Mouse (Mus musculus): ENCODE measurements around the gene Pecam1. TPM values are rescaled to one million over a fixed set of nuclear protein-coding genes. Genes with fewer than 3 reads are reported as not detected.
"Not testable (repeated sequence)": the region's sequence is repeated elsewhere in the genome, so short reads cannot be mapped to it uniquely, and the experiment has no call there.

The Pecam1 gene
- polyA plus RNA-seq, 1 experiment from 2014 or later = 44.2 TPM

- no peak overlapping the region for H3K4me2 ChIP-seq
- no peaks in the 10 kb centered on the region for H3K36me3 ChIP-seq
- H3K9ac ChIP-seq = no peak overlapping the region
- H3K27me3 ChIP-seq = no peaks in the 10 kb centered on the region
- 46% methylated on average over 15 of the region's 15 CpGs for WGBS
- ATAC-seq (ENCODE audit: insufficient number of reproducible peaks, low FRiP score, low TSS enrichment, low read depth) = no peak
- no peaks in the 10 kb centered on the region for H3K9me3 ChIP-seq
- H3K27ac ChIP-seq = peak overlapping the region; percentile 91
- H3K4me3 ChIP-seq = no peak overlapping the region
- peaks cover 34% of the 10 kb centered on the region for H3K4me1 ChIP-seq
Observed at GRCm38 (mm10) chr11:106659598-106660295, 90.7 kb downstream of the Pecam1 start.

- no peak overlapping the region for H3K4me3 ChIP-seq
- no peaks in the 10 kb centered on the region for H3K36me3 ChIP-seq
- peak overlapping the region; percentile 91 for H3K27ac ChIP-seq
- peak overlapping the region; percentile 4; the same call in 1 of the 2 replicates for H3K4me2 ChIP-seq
- WGBS = 12% methylated on average over 14 of the region's 14 CpGs
- no peaks in the 10 kb centered on the region for H3K9me3 ChIP-seq
- ATAC-seq (ENCODE audit: insufficient number of reproducible peaks, low FRiP score, low TSS enrichment, low read depth) = peak; percentile 68
- no peak overlapping the region for H3K9ac ChIP-seq
- H3K4me1 ChIP-seq = peaks cover 34% of the 10 kb centered on the region
- H3K27me3 ChIP-seq = no peaks in the 10 kb centered on the region
Observed at GRCm38 (mm10) chr11:106658051-106658880, 92.2 kb downstream of the Pecam1 start.

GRCm38 (mm10) chr11:106656896-106657498, 93.4 kb downstream of the Pecam1 start:
- not testable (repeated sequence) for H3K9ac ChIP-seq; H3K9me3 ChIP-seq; H3K36me3 ChIP-seq; ATAC-seq (ENCODE audit: insufficient number of reproducible peaks, low FRiP score, low TSS enrichment, low read depth); H3K4me3 ChIP-seq; H3K4me2 ChIP-seq; H3K27me3 ChIP-seq
- peak overlapping the region; percentile 91; the same call in 1 of the 2 replicates for H3K27ac ChIP-seq
- 81% methylated on average over 5 of the region's 5 CpGs for WGBS
- peaks cover 34% of the 10 kb centered on the region for H3K4me1 ChIP-seq

GRCm38 (mm10) chr11:106648347-106648746, 102.1 kb downstream of the Pecam1 start:
- no peaks in the 10 kb centered on the region for H3K27me3 ChIP-seq
- ATAC-seq (ENCODE audit: insufficient number of reproducible peaks, low FRiP score, low TSS enrichment, low read depth) = no peak
- 20% methylated on average over 13 of the region's 13 CpGs for WGBS

GRCm38 (mm10) chr11:106642966-106643637, 107.3 kb downstream of the Pecam1 start:
- no peak overlapping the region for H3K4me2 ChIP-seq
- no peak for ATAC-seq (ENCODE audit: insufficient number of reproducible peaks, low FRiP score, low TSS enrichment, low read depth)
- no peak overlapping the region for H3K4me3 ChIP-seq
- no peaks in the 10 kb centered on the region for H3K27me3 ChIP-seq
- no peaks in the 10 kb centered on the region for H3K9me3 ChIP-seq
- no peak overlapping the region for H3K27ac ChIP-seq
- H3K4me1 ChIP-seq = peaks cover 13% of the 10 kb centered on the region
- H3K9ac ChIP-seq = no peak overlapping the region
- no peaks in the 10 kb centered on the region for H3K36me3 ChIP-seq
- WGBS = 81% methylated on average over 8 of the region's 8 CpGs

More at GRCm38 (mm10) chr11:106648347-106648746, 102.1 kb downstream of the Pecam1 start:
- Histone ChIP-seq H3K4me3 (no peak overlapping the region), H3K9me3 (no peaks in the 10 kb centered on the region), H3K36me3 (no peaks in the 10 kb centered on the region), H3K4me2 (no peak overlapping the region), H3K4me1 (no peaks in the 10 kb centered on the region), H3K9ac (no peak overlapping the region), H3K27ac (no peak overlapping the region; the same call in 1 of the 2 replicates)

GRCm38 (mm10) chr11:106641580-106641979, 108.8 kb downstream of the Pecam1 start:
- no peak overlapping the region for H3K4me3 ChIP-seq
- WGBS = 63% methylated on average over 1 of the region's 1 CpGs

GRCm38 (mm10) chr11:106640059-106640458, 110.4 kb downstream of the Pecam1 start:
- Histone ChIP-seq H3K9me3 (no peaks in the 10 kb centered on the region), H3K4me2 (no peak overlapping the region), H3K9ac (no peak overlapping the region), H3K4me1 (peaks cover 13% of the 10 kb centered on the region), H3K27me3 (no peaks in the 10 kb centered on the region), H3K27ac (no peak overlapping the region), H3K4me3 (no peak overlapping the region), H3K36me3 (no peaks in the 10 kb centered on the region)
- 19% methylated on average over 5 of the region's 9 CpGs for WGBS
- no peak for ATAC-seq (ENCODE audit: insufficient number of reproducible peaks, low FRiP score, low TSS enrichment, low read depth)

More at GRCm38 (mm10) chr11:106641580-106641979, 108.8 kb downstream of the Pecam1 start:
- Histone ChIP-seq H3K36me3 (no peaks in the 10 kb centered on the region), H3K27me3 (no peaks in the 10 kb centered on the region), H3K4me1 (peaks cover 13% of the 10 kb centered on the region), H3K9me3 (no peaks in the 10 kb centered on the region), H3K27ac (no peak overlapping the region), H3K4me2 (no peak overlapping the region), H3K9ac (no peak overlapping the region)
- no peak for ATAC-seq (ENCODE audit: insufficient number of reproducible peaks, low FRiP score, low TSS enrichment, low read depth)

- Histone ChIP-seq H3K36me3 (no peaks in the 10 kb centered on the region), H3K9ac (no peak overlapping the region), H3K4me1 (peaks cover 13% of the 10 kb centered on the region), H3K4me2 (no peak overlapping the region), H3K27ac (no peak overlapping the region), H3K9me3 (no peaks in the 10 kb centered on the region), H3K27me3 (no peaks in the 10 kb centered on the region), H3K4me3 (no peak overlapping the region)
- WGBS = 15% methylated on average over 5 of the region's 5 CpGs
- no peak for ATAC-seq (ENCODE audit: insufficient number of reproducible peaks, low FRiP score, low TSS enrichment, low read depth)
Observed at GRCm38 (mm10) chr11:106639356-106639692, 111.1 kb downstream of the Pecam1 start.

- Histone ChIP-seq H3K27me3 (no peaks in the 10 kb centered on the region), H3K4me3 (no peak overlapping the region), H3K4me2 (no peak overlapping the region), H3K36me3 (no peaks in the 10 kb centered on the region), H3K9me3 (no peaks in the 10 kb centered on the region), H3K27ac (no peak overlapping the region), H3K9ac (no peak overlapping the region), H3K4me1 (peaks cover 13% of the 10 kb centered on the region)
- ATAC-seq (ENCODE audit: insufficient number of reproducible peaks, low FRiP score, low TSS enrichment, low read depth) = no peak
- 38% methylated on average over 9 of the region's 9 CpGs for WGBS
Observed at GRCm38 (mm10) chr11:106638551-106639355, 111.7 kb downstream of the Pecam1 start.

GRCm38 (mm10) chr11:106637754-106638153, 112.7 kb downstream of the Pecam1 start:
- no peaks in the 10 kb centered on the region for H3K27me3 ChIP-seq
- H3K9me3 ChIP-seq = no peaks in the 10 kb centered on the region
- no peak overlapping the region for H3K4me3 ChIP-seq
- H3K4me2 ChIP-seq = no peak overlapping the region
- H3K36me3 ChIP-seq = no peaks in the 10 kb centered on the region
- 28% methylated on average over 7 of the region's 7 CpGs for whole genome bisulfite sequencing
- H3K9ac ChIP-seq = no peak overlapping the region
- peak; percentile 45; the same call in 1 of the 2 replicates for ATAC-seq (ENCODE audit: insufficient number of reproducible peaks, low FRiP score, low TSS enrichment, low read depth)
- H3K4me1 ChIP-seq = peaks cover 13% of the 10 kb centered on the region
- H3K27ac ChIP-seq = no peak overlapping the region; the same call in 1 of the 2 replicates

GRCm38 (mm10) chr11:106635946-106636345, 114.5 kb downstream of the Pecam1 start:
- no peak for ATAC-seq (ENCODE audit: insufficient number of reproducible peaks, low FRiP score, low TSS enrichment, low read depth)
- Histone ChIP-seq H3K4me2 (no peak overlapping the region), H3K27me3 (no peaks in the 10 kb centered on the region)

More at GRCm38 (mm10) chr11:106635946-106636345, 114.5 kb downstream of the Pecam1 start:
- peaks cover 13% of the 10 kb centered on the region for H3K4me1 ChIP-seq
- no peaks in the 10 kb centered on the region for H3K36me3 ChIP-seq
- H3K27ac ChIP-seq = no peak overlapping the region
- H3K9me3 ChIP-seq = no peaks in the 10 kb centered on the region
- H3K4me3 ChIP-seq = no peak overlapping the region
- H3K9ac ChIP-seq = no peak overlapping the region
- WGBS = 47% methylated on average over 2 of the region's 2 CpGs
